Mouse (Mus musculus) lung, postnatal 0 days (tissue): Measurements from ENCODE around the gene Mvb12a. TPM values are rescaled to one million over a fixed set of nuclear protein-coding genes. Genes with fewer than 3 reads are reported as not detected.

Experiments
- ATAC-seq: fragments of 200-750 bp; cut with Nextera tagmentation; 2 replicates; pipeline ENCODE4 v1.8.0; 2017; ENCODE audit warnings: moderate library complexity
- DNase-seq: peaks from one replicate; pipeline ENCODE4 v3.0.0-alpha.2; 2016; ENCODE audit warnings: low spot score
- H3K27ac ChIP-seq: fragments of 300-500 bp; sonication (generic); 2 replicates; pipeline ENCODE4 v1.5.1; 2014; ENCODE audit warnings: antibody characterized with exemption, mild to moderate bottlenecking, low read length, mixed read lengths
- H3K27me3 ChIP-seq: fragments of 300-500 bp; sonication (generic); replicated peaks from 2 replicates; pipeline ENCODE4 v1.6.1; 2014; ENCODE audit warnings: low read length, mixed read lengths; ENCODE audit not compliant: insufficient read depth
- H3K36me3 ChIP-seq: fragments of 300-500 bp; sonication (generic); 2 replicates; pipeline ENCODE4 v1.6.1; 2014; ENCODE audit warnings: low read length, mixed read lengths; ENCODE audit not compliant: insufficient read depth
- H3K4me1 ChIP-seq: fragments of 300-500 bp; sonication (generic); 2 replicates; pipeline ENCODE4 v1.6.1; 2014; ENCODE audit warnings: antibody characterized with exemption, low read depth, low read length, mixed read lengths; ENCODE audit not compliant: insufficient read depth
- H3K4me2 ChIP-seq: fragments of 300-500 bp; sonication (generic); replicated peaks from 2 replicates; pipeline ENCODE4 v1.6.1; 2014; ENCODE audit warnings: low read depth, mild to moderate bottlenecking, low read length, moderate library complexity, mixed read lengths
- H3K4me3 ChIP-seq: fragments of 300-500 bp; sonication (generic); 2 replicates; pipeline ENCODE4 v1.5.1; 2014; ENCODE audit warnings: low read depth, low read length
- H3K9ac ChIP-seq: fragments of 300-500 bp; sonication (generic); replicated peaks from 2 replicates; pipeline ENCODE4 v1.6.1; 2014; ENCODE audit warnings: low read depth, mild to moderate bottlenecking
- H3K9me3 ChIP-seq: fragments of 300-500 bp; sonication (generic); 2 replicates; pipeline ENCODE4 v1.6.1; 2016; ENCODE audit warnings: low read length, mixed read lengths
- CTCF ChIP-seq: IDR thresholded peaks from 2 replicates; pipeline ENCODE4 v1.5.1; 2016; ENCODE audit warnings: antibody characterized with exemption, mild to moderate bottlenecking
- EP300 ChIP-seq: IDR thresholded peaks from 2 replicates; pipeline ENCODE4 v1.6.1; 2016; ENCODE audit warnings: antibody characterized with exemption, mild to moderate bottlenecking, control low read depth
- WGBS: fragments of 180-500 bp; shearing (Covaris S2); extraction: QIAGEN DNeasy Blood & Tissue Kit; methylation state at CpG from one replicate; pipeline ENCODE4 v1.1.7; 2014; 5-methylcytosine and 5-hydroxymethylcytosine counted together
- polyA plus RNA-seq: library from polyadenylated mRNA; unstranded; fragments of >200 nt; fragmentation: Nextera tagmentation; extraction: Ambion mirVana; gene quantifications from 2 replicates; pipeline ENCODE4 v1.2.1, GENCODE M21; 2015

The Mvb12a gene
- polyA plus RNA-seq, 1 experiment from 2014 or later, result 112 TPM

DNA sequence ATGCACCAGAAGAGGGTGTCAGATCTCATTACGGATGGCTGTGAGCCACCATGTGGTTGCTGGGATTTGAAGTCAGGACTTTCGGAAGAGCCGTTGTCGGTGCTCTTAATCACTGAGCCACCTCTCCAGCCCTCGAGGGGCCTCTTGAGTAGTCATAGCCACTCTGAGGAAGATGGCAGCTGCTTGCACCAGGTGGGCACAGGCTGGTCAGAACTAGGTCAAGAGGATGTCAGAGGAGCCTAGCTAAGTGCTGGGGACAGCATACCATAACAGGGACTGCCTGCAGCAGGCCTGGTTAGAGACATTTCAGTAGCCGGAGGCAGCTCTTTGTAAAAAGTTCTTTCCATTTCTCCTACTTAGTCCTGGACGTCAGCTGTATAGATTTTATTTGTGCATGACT is 8.0 kb downstream of the Mvb12a start:
- Histone ChIP-seq H3K27ac (no peak overlapping the region), H3K4me3 (no peak overlapping the region), H3K9ac (no peak overlapping the region), H3K9me3 (no peaks in the 10 kb centered on the region), H3K4me2 (no peak overlapping the region), H3K4me1 (no peaks in the 10 kb centered on the region), H3K27me3 (no peaks in the 10 kb centered on the region), H3K36me3 (no peaks in the 10 kb centered on the region)
- ATAC-seq, result peak; percentile 57
- DNase-seq, result no peak
- WGBS, result 46% methylated on average over 7 of the region's 7 CpGs
- TF ChIP-seq EP300 (no peak), CTCF (no peak)

GRCm38 (mm10) chr8:71552770-71553169 is 10.0 kb downstream of the Mvb12a start:
- Histone ChIP-seq H3K9me3 (no peaks in the 10 kb centered on the region), H3K4me1 (no peaks in the 10 kb centered on the region), H3K9ac (no peak overlapping the region), H3K4me3 (no peak overlapping the region), H3K4me2 (no peak overlapping the region), H3K36me3 (no peaks in the 10 kb centered on the region), H3K27me3 (0 out of 2 replicates have a peak, but pooled peaks cover 3% of the 10 kb centered on the region), H3K27ac (peak overlapping the region; percentile 20; the same call in 1 of the 2 replicates)
- DNase-seq (no peak), ATAC-seq (peak; percentile 13; the same call in 1 of the 2 replicates)
- TF ChIP-seq EP300, result no peak
- TF ChIP-seq CTCF, result no peak
- 54% methylated on average over 6 of the region's 6 CpGs for WGBS

GRCm38 (mm10) chr8:71554001-71554400 is 11.3 kb downstream of the Mvb12a start:
- peak; percentile 36 for DNase-seq
- TF ChIP-seq CTCF, result no peak
- Histone ChIP-seq H3K27me3 (0 out of 2 replicates have a peak, but pooled peaks cover 12% of the 10 kb centered on the region), H3K4me1 (peaks cover 6% of the 10 kb centered on the region; the same call in 1 of the 2 replicates), H3K9ac (no peak overlapping the region), H3K9me3 (no peaks in the 10 kb centered on the region), H3K4me3 (no peak overlapping the region), H3K27ac (peak overlapping the region; percentile 51), H3K36me3 (no peaks in the 10 kb centered on the region), H3K4me2 (no peak overlapping the region)
- WGBS, result 52% methylated on average over 6 of the region's 6 CpGs
- ATAC-seq, result no peak; the same call in 1 of the 2 replicates

DNA sequence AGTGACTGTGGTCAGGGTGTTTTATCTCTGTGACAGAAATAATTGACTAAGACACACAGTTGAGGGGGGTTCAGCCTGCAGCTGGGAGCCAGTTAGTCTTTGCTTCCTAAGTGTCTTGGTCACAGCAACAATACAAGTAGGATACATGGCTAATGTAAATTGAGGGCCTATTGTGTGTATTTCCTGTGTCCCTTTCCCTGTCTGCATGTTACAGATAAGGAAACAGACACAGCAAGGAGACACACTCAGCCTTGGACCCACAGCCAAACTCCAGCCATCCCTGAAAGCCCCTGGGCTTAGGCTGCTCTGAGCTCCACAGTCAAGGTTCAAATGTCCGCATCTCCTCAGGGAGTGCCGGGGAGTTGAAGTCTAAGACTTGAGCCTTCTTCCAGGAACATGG is 11.9 kb downstream of the Mvb12a start:
- peaks cover 6% of the 10 kb centered on the region; the same call in 1 of the 2 replicates for H3K4me1 ChIP-seq
- no peak overlapping the region for H3K4me2 ChIP-seq
- TF ChIP-seq CTCF, result no peak
- TF ChIP-seq EP300, result peak; percentile 84
- peak; percentile 42 for ATAC-seq
- peak; percentile 41 for DNase-seq
- H3K4me3 ChIP-seq, result no peak overlapping the region
- H3K27me3 ChIP-seq, result peaks cover 18% of the 10 kb centered on the region; the same call in 1 of the 2 replicates
- no peaks in the 10 kb centered on the region for H3K36me3 ChIP-seq
- H3K9ac ChIP-seq, result no peak overlapping the region
- 84% methylated on average over 2 of the region's 2 CpGs for WGBS
- H3K27ac ChIP-seq, result peak overlapping the region; percentile 51
- H3K9me3 ChIP-seq, result no peaks in the 10 kb centered on the region

DNA sequence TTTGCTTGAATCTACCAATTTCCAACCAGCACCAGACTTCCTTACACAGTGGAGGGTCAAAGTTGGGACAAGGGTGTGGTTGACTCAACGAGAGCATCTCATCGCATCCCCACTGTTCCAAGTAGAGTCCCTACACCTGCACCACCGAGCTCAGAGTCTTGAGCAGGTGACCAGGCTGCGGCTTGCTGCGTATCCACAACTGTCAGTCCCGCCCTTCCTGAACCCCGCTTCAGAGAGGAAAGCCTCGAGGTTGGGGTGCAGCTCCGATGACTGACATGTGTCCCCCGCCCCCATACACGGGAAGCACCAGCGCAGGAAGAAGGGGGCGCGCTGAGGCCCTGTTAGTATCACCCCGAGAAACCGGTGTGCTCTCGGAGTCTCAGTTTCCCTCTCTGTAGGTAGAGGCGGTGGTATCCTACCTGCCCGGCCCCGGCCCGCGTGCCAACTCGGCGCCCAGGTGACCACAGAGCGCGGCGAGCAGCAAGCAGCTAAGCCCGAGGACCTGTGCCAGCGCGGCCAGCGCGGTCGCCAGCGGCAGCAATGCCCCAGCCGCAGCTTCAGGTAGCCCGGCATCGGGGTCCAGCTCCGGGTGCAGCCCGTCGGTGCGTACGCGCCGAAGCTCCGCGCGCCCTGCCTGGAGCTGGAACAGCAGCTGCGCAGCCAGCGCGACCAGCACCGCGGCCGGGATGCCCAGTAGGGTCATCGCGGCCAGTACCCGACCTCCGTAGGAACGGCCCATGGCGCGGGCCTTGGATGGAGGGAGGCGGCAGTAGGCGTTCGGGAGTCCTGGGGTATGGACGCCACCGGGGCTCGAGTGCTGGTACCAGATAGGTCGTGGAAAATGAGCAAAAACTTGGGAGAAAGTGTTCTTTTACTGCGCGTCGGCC is 15.6 kb downstream of the Mvb12a start, which contains the start of gene Tmem221:
Tmem221 (minus strand) TSS at position 801 of the 887 bp plus-strand sequence.
- H3K4me2 ChIP-seq, result peak within 1 kb of the TSS; percentile 85
- H3K27ac ChIP-seq, result no peak within 1 kb of the TSS
- WGBS, result 5% methylated on average over 70 of the region's 70 CpGs
- H3K4me3 ChIP-seq, result peak within 1 kb of the TSS; percentile 45
- peaks cover 9% of the 10 kb centered on the region; the same call in 1 of the 2 replicates for H3K4me1 ChIP-seq
- TF ChIP-seq CTCF, result no peak; the same call in 1 of the 2 replicates
- TF ChIP-seq EP300, result no peak
- DNase-seq (no peak), ATAC-seq (peak; percentile 10; the same call in 1 of the 2 replicates)
- peak within 1 kb of the TSS; percentile 34 for H3K9ac ChIP-seq
- H3K36me3 ChIP-seq, result no peaks in the 10 kb centered on the region
- H3K9me3 ChIP-seq, result no peaks in the 10 kb centered on the region
- H3K27me3 ChIP-seq, result peaks cover 31% of the 10 kb centered on the region

- ATAC-seq (peak; percentile 71), DNase-seq (peak; percentile 93)
- no peak overlapping the region for H3K9ac ChIP-seq
- H3K27me3 ChIP-seq, result peaks cover 31% of the 10 kb centered on the region
- H3K27ac ChIP-seq, result no peak overlapping the region
- peaks cover 9% of the 10 kb centered on the region; the same call in 1 of the 2 replicates for H3K4me1 ChIP-seq
- WGBS, result under 1% methylated on average over 24 of the region's 24 CpGs
- H3K4me2 ChIP-seq, result peak overlapping the region; percentile 85
- TF ChIP-seq EP300 (no peak), CTCF (peak; percentile 37; the same call in 1 of the 2 replicates)
- no peaks in the 10 kb centered on the region for H3K36me3 ChIP-seq
- peak overlapping the region; percentile 45 for H3K4me3 ChIP-seq
- no peaks in the 10 kb centered on the region for H3K9me3 ChIP-seq
Observed at GRCm38 (mm10) chr8:71558958-71559690, 16.4 kb downstream of the Mvb12a start.
